Mouse (Mus musculus): ENCODE results near the gene Slc4a8.

DNA sequence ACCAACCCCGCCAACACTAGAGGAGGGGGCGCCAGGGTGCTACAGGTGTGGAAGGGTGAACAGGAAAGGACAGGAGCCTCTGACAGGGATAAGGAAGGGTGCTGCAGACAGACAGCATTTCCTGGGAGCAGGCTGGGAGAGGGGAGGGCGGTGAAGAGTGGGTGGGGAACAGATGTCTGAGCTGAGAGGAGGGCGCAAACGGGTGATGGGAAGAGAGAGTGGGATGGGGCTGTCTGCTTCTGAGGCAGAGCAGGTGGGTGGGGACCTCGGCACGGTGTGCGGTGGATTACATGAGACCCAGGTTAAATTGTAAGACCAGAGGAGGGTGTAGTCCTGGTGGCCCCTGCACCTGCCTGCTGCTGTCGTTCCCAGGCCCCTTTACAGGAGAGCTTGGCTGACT lies 68.2 kb downstream of the Slc4a8 start:
- TF ChIP-seq POLR2A (IDR thresholded peaks at IDR 0.05; ENCODE audit: low read depth, low read length), result no peak
- TF ChIP-seq CTCF (IDR thresholded peaks at IDR 0.05; ENCODE audit: extremely low read depth, insufficient read depth, insufficient read length, insufficient replicate concordance), result no peak
